Mouse (Mus musculus) retina, postnatal 1 day (tissue): ENCODE results near the gene Pcdh19.

Experiments
- DNase-seq: peaks from one replicate; pipeline ENCODE4 v3.0.0-alpha.2; 2012

Gene Pcdh19

GRCm38 (mm10) chrX:133657308-133658302 lies 31.2 kb downstream of the Pcdh19 start:
- peak; percentile 55 for DNase-seq

GRCm38 (mm10) chrX:133655876-133656538 lies 32.8 kb downstream of the Pcdh19 start:
- peak; percentile 73 for DNase-seq

- no peak for DNase-seq
Observed at GRCm38 (mm10) chrX:133655196-133655595, 33.6 kb downstream of the Pcdh19 start.

GRCm38 (mm10) chrX:133653071-133653470 lies 35.7 kb downstream of the Pcdh19 start:
- DNase-seq = peak; percentile 55

- DNase-seq = no peak
Observed at GRCm38 (mm10) chrX:133650379-133650778, 38.4 kb downstream of the Pcdh19 start.

- no peak for DNase-seq
Observed at GRCm38 (mm10) chrX:133647809-133648208, 41.0 kb downstream of the Pcdh19 start.

GRCm38 (mm10) chrX:133639445-133639844 lies 49.3 kb downstream of the Pcdh19 start:
- DNase-seq = no peak

GRCm38 (mm10) chrX:133629538-133629937 lies 59.2 kb downstream of the Pcdh19 start:
- no peak for DNase-seq

- no peak for DNase-seq
Observed at GRCm38 (mm10) chrX:133618222-133618621, 70.6 kb downstream of the Pcdh19 start.

- DNase-seq = no peak
Observed at GRCm38 (mm10) chrX:133605828-133606227, 83.0 kb downstream of the Pcdh19 start.

- DNase-seq = no peak
Observed at GRCm38 (mm10) chrX:133604272-133604671, 84.5 kb downstream of the Pcdh19 start.

- DNase-seq = no peak
Observed at GRCm38 (mm10) chrX:133602068-133602467, 86.7 kb downstream of the Pcdh19 start.

GRCm38 (mm10) chrX:133601658-133602057 lies 87.1 kb downstream of the Pcdh19 start:
- no peak for DNase-seq

GRCm38 (mm10) chrX:133601195-133601594 lies 87.6 kb downstream of the Pcdh19 start:
- DNase-seq = no peak

GRCm38 (mm10) chrX:133575601-133576382 lies 113.0 kb downstream of the Pcdh19 start:
- peak; percentile 69 for DNase-seq

- DNase-seq = no peak
Observed at GRCm38 (mm10) chrX:133565355-133565754, 123.4 kb downstream of the Pcdh19 start.
